Mouse (Mus musculus) midbrain, embryonic 11.5 days (tissue): Measurements from ENCODE around the gene Lpcat1. TPM values are rescaled to one million over a fixed set of nuclear protein-coding genes. Genes with fewer than 3 reads are reported as not detected.

Source experiments
- ATAC-seq: fragments of 200-750 bp; cut with Nextera tagmentation; 2 replicates; pipeline ENCODE4 v1.8.0; 2017; ENCODE audit warnings: moderate TSS enrichment, moderate library complexity; ENCODE audit not compliant: low FRiP score
- DNase-seq: peaks from one replicate; pipeline ENCODE4 v3.0.0; 2015; ENCODE audit warnings: low spot score; ENCODE audit errors: missing footprints
- H3K27ac ChIP-seq: fragments of 300-500 bp; sonication (generic); 2 replicates; pipeline ENCODE4 v1.5.1; 2014; ENCODE audit warnings: low read depth, low read length
- H3K27me3 ChIP-seq: fragments of 300-500 bp; sonication (generic); 2 replicates; pipeline ENCODE4 v1.6.1; 2014; ENCODE audit warnings: mild to moderate bottlenecking, low read length, moderate library complexity, mixed read lengths; ENCODE audit not compliant: control insufficient read depth, insufficient read depth
- H3K36me3 ChIP-seq: fragments of 300-500 bp; sonication (generic); 2 replicates; pipeline ENCODE4 v1.6.1; 2014; ENCODE audit warnings: mild to moderate bottlenecking, low read length, moderate library complexity, mixed read lengths; ENCODE audit not compliant: control insufficient read depth, insufficient read depth
- H3K4me1 ChIP-seq: fragments of 300-500 bp; sonication (generic); 2 replicates; pipeline ENCODE4 v1.6.1; 2014; ENCODE audit warnings: low read length; ENCODE audit not compliant: control insufficient read depth, insufficient read depth
- H3K4me2 ChIP-seq: fragments of 300-500 bp; sonication (generic); 2 replicates; pipeline ENCODE4 v1.6.1; 2014; ENCODE audit warnings: mild to moderate bottlenecking, moderate library complexity
- H3K4me3 ChIP-seq: fragments of 300-500 bp; sonication (generic); 2 replicates; pipeline ENCODE4 v1.5.1; 2014; ENCODE audit warnings: low read depth, low read length
- H3K9ac ChIP-seq: fragments of 300-500 bp; sonication (generic); 2 replicates; pipeline ENCODE4 v1.6.1; 2014; ENCODE audit warnings: low read length
- H3K9me3 ChIP-seq: fragments of 300-500 bp; sonication (generic); 2 replicates; pipeline ENCODE4 v1.6.1; 2016; ENCODE audit warnings: low read length; ENCODE audit not compliant: control insufficient read depth
- WGBS: fragments of 180-500 bp; shearing (Covaris S2); extraction: QIAGEN DNeasy Blood & Tissue Kit; methylation state at CpG from one replicate; pipeline ENCODE4 v1.1.7; 2014; 5-methylcytosine and 5-hydroxymethylcytosine counted together
- polyA plus RNA-seq: library from polyadenylated mRNA; unstranded; fragments of >200 nt; fragmentation: Nextera tagmentation; extraction: Ambion mirVana; gene quantifications from 2 replicates; pipeline ENCODE4 v1.2.1, GENCODE M21; 2014

Lpcat1 gene
- polyA plus RNA-seq: 52.0 and 53.5 TPM in 2 replicates

- ATAC-seq: peak; percentile 97
- H3K27ac ChIP-seq: peak within 1 kb of the TSS; percentile 94
- WGBS: 1% methylated on average over 35 of the region's 35 CpGs
- peak within 1 kb of the TSS; percentile 92 for H3K4me2 ChIP-seq
- peaks cover 17% of the 10 kb centered on the region for H3K4me1 ChIP-seq
- no peaks in the 10 kb centered on the region for H3K9me3 ChIP-seq
- no peaks in the 10 kb centered on the region for H3K36me3 ChIP-seq
- H3K4me3 ChIP-seq: peak within 1 kb of the TSS; percentile 87
- peak; percentile 99 for DNase-seq
- no peaks in the 10 kb centered on the region for H3K27me3 ChIP-seq
- H3K9ac ChIP-seq: peak within 1 kb of the TSS; percentile 95
These were observed at the start of gene Lpcat1 for GRCm38 (mm10) chr13:73467034-73467420. TSS of gene Lpcat1 (plus strand) at chr13:73467197.

GRCm38 (mm10) chr13:73417478-73418220 is 49.3 kb upstream of the Lpcat1 start:
- Histone ChIP-seq H3K36me3 (no peaks in the 10 kb centered on the region), H3K4me2 (no peak overlapping the region), H3K9ac (no peak overlapping the region), H3K9me3 (no peaks in the 10 kb centered on the region), H3K27ac (no peak overlapping the region), H3K27me3 (no peaks in the 10 kb centered on the region), H3K4me3 (no peak overlapping the region), H3K4me1 (no peaks in the 10 kb centered on the region; the same call in 1 of the 2 replicates)
- DNase-seq: peak; percentile 87
- peak; percentile 70 for ATAC-seq
- WGBS: 40% methylated on average over 15 of the region's 15 CpGs

- Histone ChIP-seq H3K27me3 (no peaks in the 10 kb centered on the region), H3K4me3 (no peak overlapping the region), H3K27ac (no peak overlapping the region), H3K9ac (no peak overlapping the region), H3K4me2 (no peak overlapping the region), H3K36me3 (no peaks in the 10 kb centered on the region), H3K4me1 (no peaks in the 10 kb centered on the region; the same call in 1 of the 2 replicates), H3K9me3 (no peaks in the 10 kb centered on the region)
- peak; percentile 48; the same call in 1 of the 2 replicates for ATAC-seq
- DNase-seq: no peak
- 63% methylated on average over 12 of the region's 12 CpGs for WGBS
These were observed 48.7 kb upstream of the Lpcat1 start for GRCm38 (mm10) chr13:73418297-73418696.

GRCm38 (mm10) chr13:73419244-73419643 is 47.8 kb upstream of the Lpcat1 start:
- Histone ChIP-seq H3K4me2 (no peak overlapping the region), H3K27ac (no peak overlapping the region), H3K4me1 (no peaks in the 10 kb centered on the region; the same call in 1 of the 2 replicates), H3K36me3 (no peaks in the 10 kb centered on the region), H3K4me3 (no peak overlapping the region), H3K9me3 (no peaks in the 10 kb centered on the region), H3K9ac (no peak overlapping the region), H3K27me3 (no peaks in the 10 kb centered on the region)
- 77% methylated on average over 5 of the region's 5 CpGs for WGBS
- ATAC-seq (no peak), DNase-seq (no peak)

- H3K27ac ChIP-seq: no peak overlapping the region
- DNase-seq: no peak
These were observed 44.0 kb upstream of the Lpcat1 start for GRCm38 (mm10) chr13:73423043-73423442.

GRCm38 (mm10) chr13:73425035-73425434 is 42.0 kb upstream of the Lpcat1 start:
- H3K9ac ChIP-seq: no peak overlapping the region
- no peak overlapping the region for H3K4me3 ChIP-seq
- H3K27me3 ChIP-seq: no peaks in the 10 kb centered on the region
- H3K4me1 ChIP-seq: no peaks in the 10 kb centered on the region
- 72% methylated on average over 6 of the region's 6 CpGs for WGBS
- H3K4me2 ChIP-seq: no peak overlapping the region
- no peak for ATAC-seq
- no peak for DNase-seq
- H3K36me3 ChIP-seq: no peaks in the 10 kb centered on the region
- H3K9me3 ChIP-seq: no peaks in the 10 kb centered on the region
- no peak overlapping the region for H3K27ac ChIP-seq

More at GRCm38 (mm10) chr13:73423043-73423442, 44.0 kb upstream of the Lpcat1 start:
- H3K4me3 ChIP-seq: no peak overlapping the region
- H3K9me3 ChIP-seq: no peaks in the 10 kb centered on the region
- H3K27me3 ChIP-seq: no peaks in the 10 kb centered on the region
- no peaks in the 10 kb centered on the region; the same call in 1 of the 2 replicates for H3K4me1 ChIP-seq
- no peaks in the 10 kb centered on the region for H3K36me3 ChIP-seq
- no peak for ATAC-seq
- H3K9ac ChIP-seq: no peak overlapping the region
- 63% methylated on average over 4 of the region's 4 CpGs for WGBS
- no peak overlapping the region for H3K4me2 ChIP-seq

GRCm38 (mm10) chr13:73425839-73426490 is 41.0 kb upstream of the Lpcat1 start:
- no peak overlapping the region for H3K4me2 ChIP-seq
- WGBS: 9% methylated on average over 11 of the region's 11 CpGs
- H3K4me1 ChIP-seq: no peaks in the 10 kb centered on the region
- no peak overlapping the region for H3K9ac ChIP-seq
- no peak overlapping the region for H3K27ac ChIP-seq
- no peak for ATAC-seq
- DNase-seq: peak; percentile 95
- no peaks in the 10 kb centered on the region for H3K9me3 ChIP-seq
- H3K27me3 ChIP-seq: no peaks in the 10 kb centered on the region
- no peaks in the 10 kb centered on the region for H3K36me3 ChIP-seq
- H3K4me3 ChIP-seq: no peak overlapping the region

- no peak overlapping the region for H3K4me2 ChIP-seq
- H3K9me3 ChIP-seq: no peaks in the 10 kb centered on the region
- WGBS: 84% methylated on average over 4 of the region's 4 CpGs
- H3K27ac ChIP-seq: no peak overlapping the region
- no peak for DNase-seq
- no peaks in the 10 kb centered on the region for H3K36me3 ChIP-seq
- H3K4me1 ChIP-seq: no peaks in the 10 kb centered on the region
- no peak overlapping the region for H3K9ac ChIP-seq
- no peak for ATAC-seq
- H3K27me3 ChIP-seq: no peaks in the 10 kb centered on the region
- H3K4me3 ChIP-seq: no peak overlapping the region
These were observed 40.4 kb upstream of the Lpcat1 start for GRCm38 (mm10) chr13:73426587-73426986.

GRCm38 (mm10) chr13:73429605-73430321 is 37.2 kb upstream of the Lpcat1 start:
- Histone ChIP-seq H3K4me1 (no peaks in the 10 kb centered on the region), H3K4me3 (no peak overlapping the region), H3K4me2 (no peak overlapping the region), H3K9me3 (no peaks in the 10 kb centered on the region), H3K36me3 (no peaks in the 10 kb centered on the region), H3K9ac (no peak overlapping the region), H3K27ac (no peak overlapping the region), H3K27me3 (no peaks in the 10 kb centered on the region)
- DNase-seq (no peak), ATAC-seq (no peak)
- WGBS: 77% methylated on average over 6 of the region's 6 CpGs
